Mouse (Mus musculus) liver, embryonic 12.5 days (tissue): Measurements from ENCODE around the gene Oprm1. TPM values are rescaled to one million over a fixed set of nuclear protein-coding genes. Genes with fewer than 3 reads are reported as not detected.

Experiments
- ATAC-seq: fragments of 200-750 bp; cut with Nextera tagmentation; 2 replicates; pipeline ENCODE4 v1.8.0; 2017; ENCODE audit warnings: moderate number of reproducible peaks, mild to moderate bottlenecking, moderate library complexity
- H3K27ac ChIP-seq: fragments of 300-500 bp; sonication (generic); 2 replicates; pipeline ENCODE4 v1.5.1; 2016; ENCODE audit warnings: mild to moderate bottlenecking
- H3K27me3 ChIP-seq: fragments of 300-500 bp; sonication (generic); replicated peaks from 2 replicates; pipeline ENCODE4 v1.6.1; 2016; ENCODE audit warnings: mild to moderate bottlenecking, moderate library complexity
- H3K36me3 ChIP-seq: fragments of 300-500 bp; sonication (generic); 2 replicates; pipeline ENCODE4 v1.6.1; 2016; ENCODE audit warnings: mild to moderate bottlenecking, moderate library complexity
- H3K4me1 ChIP-seq: fragments of 300-500 bp; sonication (generic); 2 replicates; pipeline ENCODE4 v1.6.1; 2016
- H3K4me2 ChIP-seq: fragments of 300-500 bp; sonication (generic); 2 replicates; pipeline ENCODE4 v1.6.1; 2016; ENCODE audit warnings: mild to moderate bottlenecking, moderate library complexity
- H3K4me3 ChIP-seq: fragments of 300-500 bp; sonication (generic); 2 replicates; pipeline ENCODE4 v1.5.1; 2016; ENCODE audit warnings: mild to moderate bottlenecking, moderate library complexity
- H3K9ac ChIP-seq: fragments of 300-500 bp; sonication (generic); 2 replicates; pipeline ENCODE4 v1.6.1; 2016; ENCODE audit warnings: mild to moderate bottlenecking, moderate library complexity
- H3K9me3 ChIP-seq: fragments of 300-500 bp; sonication (generic); replicated peaks from 2 replicates; pipeline ENCODE4 v1.6.1; 2016; ENCODE audit warnings: mild to moderate bottlenecking, moderate library complexity
- WGBS: fragments of 180-500 bp; shearing (Covaris S2); methylation state at CpG from one replicate; pipeline ENCODE4 v1.1.7; 2016; ENCODE audit not compliant: insufficient replicate concordance; 5-methylcytosine and 5-hydroxymethylcytosine counted together
- polyA plus RNA-seq: library from polyadenylated mRNA; unstranded; fragments of >200 nt; fragmentation: Nextera tagmentation; extraction: Ambion mirVana; gene quantifications from 2 replicates; pipeline ENCODE4 v1.2.1, GENCODE M21; 2016

Oprm1 gene
- polyA plus RNA-seq, 1 experiment from 2014 or later, result not detected

- H3K4me3 ChIP-seq, result no peak overlapping the region
- no peak for ATAC-seq
- no peak overlapping the region for H3K4me2 ChIP-seq
- no peak overlapping the region for H3K27ac ChIP-seq
- no peaks in the 10 kb centered on the region for H3K27me3 ChIP-seq
- no peaks in the 10 kb centered on the region for H3K36me3 ChIP-seq
- H3K4me1 ChIP-seq, result no peaks in the 10 kb centered on the region
- H3K9me3 ChIP-seq, result no peaks in the 10 kb centered on the region
- no peak overlapping the region for H3K9ac ChIP-seq
- WGBS, result 59% methylated on average over 3 of the region's 3 CpGs
Observed at GRCm38 (mm10) chr10:6901819-6902393, 143.6 kb downstream of the Oprm1 start.

- no peak for ATAC-seq
Observed at GRCm38 (mm10) chr10:6909763-6910162, 151.5 kb downstream of the Oprm1 start.

GRCm38 (mm10) chr10:6915991-6916390, 157.7 kb downstream of the Oprm1 start:
- Histone ChIP-seq H3K36me3 (no peaks in the 10 kb centered on the region), H3K4me3 (no peak overlapping the region), H3K9ac (no peak overlapping the region), H3K27ac (no peak overlapping the region), H3K9me3 (no peaks in the 10 kb centered on the region), H3K4me1 (peaks cover 5% of the 10 kb centered on the region; the same call in 1 of the 2 replicates), H3K4me2 (no peak overlapping the region), H3K27me3 (no peaks in the 10 kb centered on the region)
- WGBS, result 35% methylated on average over 1 of the region's 1 CpGs
- no peak for ATAC-seq

More at GRCm38 (mm10) chr10:6909763-6910162, 151.5 kb downstream of the Oprm1 start:
- no peak overlapping the region for H3K4me2 ChIP-seq
- H3K9me3 ChIP-seq, result no peaks in the 10 kb centered on the region
- H3K27me3 ChIP-seq, result no peaks in the 10 kb centered on the region
- H3K9ac ChIP-seq, result no peak overlapping the region
- H3K4me3 ChIP-seq, result no peak overlapping the region
- 56% methylated on average over 2 of the region's 2 CpGs for whole genome bisulfite sequencing
- H3K36me3 ChIP-seq, result no peaks in the 10 kb centered on the region
- no peak overlapping the region for H3K27ac ChIP-seq
- no peaks in the 10 kb centered on the region for H3K4me1 ChIP-seq

- Histone ChIP-seq H3K4me1 (peaks cover 5% of the 10 kb centered on the region; the same call in 1 of the 2 replicates), H3K27me3 (no peaks in the 10 kb centered on the region), H3K27ac (no peak overlapping the region), H3K4me2 (no peak overlapping the region), H3K9ac (no peak overlapping the region), H3K4me3 (no peak overlapping the region), H3K36me3 (no peaks in the 10 kb centered on the region), H3K9me3 (no peaks in the 10 kb centered on the region)
- WGBS, result 36% methylated on average over 6 of the region's 6 CpGs
- no peak for ATAC-seq
Observed at GRCm38 (mm10) chr10:6916545-6917257, 158.4 kb downstream of the Oprm1 start.

GRCm38 (mm10) chr10:6926724-6927123, 168.4 kb downstream of the Oprm1 start:
- H3K4me3 ChIP-seq, result no peak overlapping the region
- 72% methylated on average over 2 of the region's 2 CpGs for WGBS
- ATAC-seq, result no peak

GRCm38 (mm10) chr10:6927600-6928223, 169.4 kb downstream of the Oprm1 start:
- Histone ChIP-seq H3K27me3 (no peaks in the 10 kb centered on the region), H3K27ac (no peak overlapping the region), H3K9ac (no peak overlapping the region), H3K36me3 (no peaks in the 10 kb centered on the region), H3K4me3 (no peak overlapping the region), H3K4me1 (no peaks in the 10 kb centered on the region), H3K4me2 (no peak overlapping the region), H3K9me3 (no peaks in the 10 kb centered on the region)
- ATAC-seq, result no peak
- 61% methylated on average over 4 of the region's 4 CpGs for WGBS

More at GRCm38 (mm10) chr10:6926724-6927123, 168.4 kb downstream of the Oprm1 start:
- no peaks in the 10 kb centered on the region for H3K27me3 ChIP-seq
- H3K36me3 ChIP-seq, result no peaks in the 10 kb centered on the region
- no peak overlapping the region for H3K27ac ChIP-seq
- H3K4me1 ChIP-seq, result no peaks in the 10 kb centered on the region
- no peak overlapping the region for H3K4me2 ChIP-seq
- H3K9ac ChIP-seq, result no peak overlapping the region
- no peaks in the 10 kb centered on the region for H3K9me3 ChIP-seq

GRCm38 (mm10) chr10:6928905-6929304, 170.6 kb downstream of the Oprm1 start:
- 26% methylated on average over 1 of the region's 1 CpGs for WGBS
- Histone ChIP-seq H3K27ac (no peak overlapping the region), H3K36me3 (no peaks in the 10 kb centered on the region), H3K4me1 (no peaks in the 10 kb centered on the region), H3K9ac (no peak overlapping the region), H3K9me3 (no peaks in the 10 kb centered on the region), H3K4me3 (no peak overlapping the region), H3K27me3 (no peaks in the 10 kb centered on the region), H3K4me2 (no peak overlapping the region)
- ATAC-seq, result no peak

- Histone ChIP-seq H3K9me3 (no peaks in the 10 kb centered on the region), H3K36me3 (no peaks in the 10 kb centered on the region), H3K27me3 (no peaks in the 10 kb centered on the region), H3K4me2 (no peak overlapping the region), H3K27ac (no peak overlapping the region), H3K4me1 (no peaks in the 10 kb centered on the region), H3K9ac (no peak overlapping the region), H3K4me3 (no peak overlapping the region)
- 56% methylated on average over 1 of the region's 1 CpGs for WGBS
- no peak for ATAC-seq
Observed at GRCm38 (mm10) chr10:6930398-6930797, 172.1 kb downstream of the Oprm1 start.

- Histone ChIP-seq H3K4me1 (no peaks in the 10 kb centered on the region), H3K9ac (no peak overlapping the region), H3K27ac (no peak overlapping the region), H3K36me3 (no peaks in the 10 kb centered on the region), H3K9me3 (no peaks in the 10 kb centered on the region), H3K4me3 (no peak overlapping the region), H3K27me3 (no peaks in the 10 kb centered on the region), H3K4me2 (no peak overlapping the region)
- no peak for ATAC-seq
- 52% methylated on average over 2 of the region's 2 CpGs for WGBS
Observed at GRCm38 (mm10) chr10:6930889-6931288, 172.6 kb downstream of the Oprm1 start.

GRCm38 (mm10) chr10:6934776-6935175, 176.5 kb downstream of the Oprm1 start:
- H3K4me2 ChIP-seq, result no peak overlapping the region
- no peaks in the 10 kb centered on the region for H3K36me3 ChIP-seq
- no peaks in the 10 kb centered on the region for H3K9me3 ChIP-seq
- WGBS, result 50% methylated on average over 3 of the region's 3 CpGs
- H3K4me3 ChIP-seq, result no peak overlapping the region
- H3K4me1 ChIP-seq, result no peaks in the 10 kb centered on the region
- no peak overlapping the region for H3K9ac ChIP-seq
- no peak overlapping the region for H3K27ac ChIP-seq
- no peak for ATAC-seq
- no peaks in the 10 kb centered on the region for H3K27me3 ChIP-seq

- WGBS, result 64% methylated on average over 4 of the region's 4 CpGs
- Histone ChIP-seq H3K9ac (no peak overlapping the region), H3K27me3 (no peaks in the 10 kb centered on the region), H3K27ac (no peak overlapping the region), H3K4me3 (no peak overlapping the region), H3K9me3 (no peaks in the 10 kb centered on the region), H3K36me3 (no peaks in the 10 kb centered on the region), H3K4me1 (no peaks in the 10 kb centered on the region), H3K4me2 (no peak overlapping the region)
- no peak for ATAC-seq
Observed at GRCm38 (mm10) chr10:6936671-6937425, 178.5 kb downstream of the Oprm1 start.

GRCm38 (mm10) chr10:6953115-6953514, 194.8 kb downstream of the Oprm1 start:
- Histone ChIP-seq H3K4me1 (no peaks in the 10 kb centered on the region), H3K27me3 (no peaks in the 10 kb centered on the region), H3K36me3 (no peaks in the 10 kb centered on the region), H3K9me3 (no peaks in the 10 kb centered on the region), H3K4me3 (no peak overlapping the region), H3K9ac (no peak overlapping the region), H3K27ac (no peak overlapping the region), H3K4me2 (no peak overlapping the region)
- ATAC-seq, result no peak
- WGBS, result 50% methylated on average over 1 of the region's 1 CpGs
